Mouse (Mus musculus): ENCODE results near the gene Syt9.

- no peak for TF ChIP-seq CTCF (IDR thresholded peaks at IDR 0.05; ENCODE audit: borderline replicate concordance, insufficient read depth, low read depth, low read length)
- TF ChIP-seq POLR2A (IDR thresholded peaks at IDR 0.05; ENCODE audit: borderline replicate concordance, insufficient read depth, low read length) = no peak
These were observed 28.9 kb upstream of the Syt9 start for GRCm38 (mm10) chr7:107341519-107342190.

All from cerebellum, adult 2 months (tissue).